Mouse (Mus musculus) mouse trophoblast stem cell (cell line): ENCODE data around the gene Cry2.

Experiments used
- in situ Hi-C, 2 experiments: fragments of 300-500 bp; cut with MseI, MboI; formaldehyde crosslinking; loops; 2 replicates in 1 of 2; 3 replicates in 1 of 2; pipeline ENCODE4 v1.15.1; 2025

The Cry2 gene

DNA sequence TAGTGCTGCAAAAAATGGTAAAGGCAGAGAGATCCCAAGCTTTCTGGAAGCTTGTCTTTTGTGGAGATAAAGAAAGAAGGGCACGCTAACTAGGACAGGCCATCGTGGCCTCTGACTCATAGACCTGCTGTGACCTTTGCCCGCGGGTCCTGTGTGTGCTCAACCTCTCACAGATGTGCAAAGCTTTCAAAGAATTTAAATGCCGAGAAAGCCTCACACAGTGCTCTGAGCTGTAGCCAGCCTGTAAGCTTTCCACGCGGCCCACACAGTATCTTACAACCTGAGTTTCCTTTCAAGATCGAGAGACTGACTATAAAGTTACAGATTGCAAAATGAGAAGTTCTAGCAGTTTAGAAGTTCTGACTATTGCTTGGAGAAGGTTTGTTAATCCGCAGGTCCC, 12.0 kb upstream of the Cry2 start:
- in situ Hi-C loops = no loop called here

- in situ Hi-C loops = no loop called here
Observed at GRCm38 (mm10) chr2:92444376-92444775, 10.5 kb upstream of the Cry2 start.

GRCm38 (mm10) chr2:92443313-92443712, 9.5 kb upstream of the Cry2 start:
- in situ Hi-C loops = no loop called here

DNA sequence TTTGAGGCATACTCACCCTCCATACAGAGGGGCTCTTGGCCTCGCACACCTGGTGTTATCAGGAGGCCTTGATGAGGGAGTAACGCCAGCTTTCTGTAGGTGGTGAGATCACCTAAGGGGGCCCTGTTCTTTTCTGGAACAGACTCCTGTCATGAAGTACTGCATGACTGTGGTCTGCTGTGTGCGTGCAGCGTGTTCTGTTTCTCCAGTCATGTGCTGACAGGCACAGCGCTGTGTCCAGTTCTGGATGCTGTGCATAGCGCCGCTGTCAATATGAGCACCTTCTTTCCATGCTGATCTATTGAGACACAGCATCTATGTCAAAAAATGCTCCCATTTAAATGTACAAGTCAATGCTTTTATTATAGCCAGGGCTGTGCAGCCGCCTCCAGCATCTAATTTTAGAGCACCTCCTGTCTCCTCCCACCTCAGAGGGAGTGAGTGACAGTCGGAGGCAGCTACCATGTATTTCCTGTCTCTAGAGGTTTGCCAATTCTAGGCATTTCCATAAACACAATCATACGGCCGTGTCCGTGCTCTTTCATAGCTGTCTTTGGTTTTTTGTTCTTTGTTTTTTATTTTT, 8.7 kb upstream of the Cry2 start:
- in situ Hi-C loops = no loop called here

- in situ Hi-C loops = no loop called here
Observed at GRCm38 (mm10) chr2:92440432-92440831, 6.6 kb upstream of the Cry2 start.

GRCm38 (mm10) chr2:92438567-92438966, 4.7 kb upstream of the Cry2 start:
- in situ Hi-C loops = no loop called here

DNA sequence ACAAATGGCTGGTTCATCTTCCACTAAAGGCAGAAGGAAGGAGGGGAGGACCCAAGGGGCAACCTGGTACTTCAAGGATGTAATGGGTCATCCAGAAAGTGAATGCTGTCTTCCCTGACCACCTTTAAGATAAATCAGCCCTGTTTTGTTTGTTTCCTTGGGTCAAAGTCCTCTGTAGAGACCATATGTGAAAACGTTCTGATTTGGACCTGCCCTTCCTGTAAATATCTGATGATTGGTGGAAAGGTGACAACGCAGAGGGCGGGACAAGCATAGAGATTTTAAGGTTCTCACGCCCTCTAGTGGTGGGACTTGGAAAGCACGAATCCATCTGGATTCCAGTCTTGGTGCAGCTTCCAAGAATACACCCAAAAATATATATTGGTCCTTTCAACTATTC, 4.0 kb upstream of the Cry2 start:
- in situ Hi-C loops = no loop called here

GRCm38 (mm10) chr2:92437366-92437765, 3.5 kb upstream of the Cry2 start:
- in situ Hi-C loops = no loop called here

GRCm38 (mm10) chr2:92435023-92435422, 1.2 kb upstream of the Cry2 start:
- in situ Hi-C loops = no loop called here

GRCm38 (mm10) chr2:92434375-92434745, 517 bp upstream of the Cry2 start:
- in situ Hi-C loops = no loop called here

DNA sequence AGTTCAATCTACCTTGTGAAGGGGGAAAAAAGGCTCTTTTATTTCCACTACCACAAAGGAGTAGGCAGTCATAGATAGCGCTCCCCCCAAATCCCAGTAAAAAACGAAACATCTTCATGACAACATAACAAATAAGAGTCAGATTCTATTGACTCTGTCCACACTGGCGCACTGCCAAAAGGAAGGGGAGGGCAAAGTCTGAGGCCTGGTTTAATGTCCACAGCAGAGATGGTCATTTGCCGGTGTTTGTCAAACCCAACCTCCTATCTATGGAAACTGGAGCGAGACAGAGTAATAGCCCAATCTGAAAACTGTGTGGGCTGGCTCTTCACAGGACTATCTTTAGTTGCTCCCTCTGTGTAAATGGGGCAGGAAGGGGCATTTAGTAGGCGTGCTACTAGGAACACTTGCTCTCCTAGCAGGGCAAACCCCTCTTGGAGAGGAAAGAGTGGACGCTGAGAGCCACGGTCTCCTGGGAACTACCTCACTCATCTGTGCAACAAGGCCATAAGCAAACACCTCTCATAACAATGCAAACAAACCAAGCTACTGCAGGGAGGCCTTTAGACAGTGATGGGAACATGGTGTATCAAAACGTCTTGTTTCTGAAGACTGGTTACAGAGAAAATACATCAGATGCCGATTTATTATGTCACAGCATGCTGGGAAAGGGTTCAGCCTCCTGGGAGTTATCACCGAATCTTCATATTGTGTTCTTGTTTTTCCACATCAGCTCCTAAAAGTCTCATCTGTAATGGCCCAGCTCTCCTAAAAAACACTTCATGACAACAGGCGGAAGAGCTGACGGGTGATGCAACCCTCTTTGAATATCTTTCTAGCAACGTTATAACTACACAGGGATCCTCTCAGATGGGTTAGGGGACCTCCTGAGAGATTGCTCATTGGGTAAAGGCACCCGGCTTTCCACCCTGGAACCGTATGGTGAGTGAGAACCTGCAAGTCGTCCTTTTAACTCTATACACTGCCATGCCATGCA, 1.2 kb downstream of the Cry2 start:
- in situ Hi-C loops = no loop called here

- in situ Hi-C loops = no loop called here
Observed at GRCm38 (mm10) chr2:92431611-92432179, 2.1 kb downstream of the Cry2 start.

DNA sequence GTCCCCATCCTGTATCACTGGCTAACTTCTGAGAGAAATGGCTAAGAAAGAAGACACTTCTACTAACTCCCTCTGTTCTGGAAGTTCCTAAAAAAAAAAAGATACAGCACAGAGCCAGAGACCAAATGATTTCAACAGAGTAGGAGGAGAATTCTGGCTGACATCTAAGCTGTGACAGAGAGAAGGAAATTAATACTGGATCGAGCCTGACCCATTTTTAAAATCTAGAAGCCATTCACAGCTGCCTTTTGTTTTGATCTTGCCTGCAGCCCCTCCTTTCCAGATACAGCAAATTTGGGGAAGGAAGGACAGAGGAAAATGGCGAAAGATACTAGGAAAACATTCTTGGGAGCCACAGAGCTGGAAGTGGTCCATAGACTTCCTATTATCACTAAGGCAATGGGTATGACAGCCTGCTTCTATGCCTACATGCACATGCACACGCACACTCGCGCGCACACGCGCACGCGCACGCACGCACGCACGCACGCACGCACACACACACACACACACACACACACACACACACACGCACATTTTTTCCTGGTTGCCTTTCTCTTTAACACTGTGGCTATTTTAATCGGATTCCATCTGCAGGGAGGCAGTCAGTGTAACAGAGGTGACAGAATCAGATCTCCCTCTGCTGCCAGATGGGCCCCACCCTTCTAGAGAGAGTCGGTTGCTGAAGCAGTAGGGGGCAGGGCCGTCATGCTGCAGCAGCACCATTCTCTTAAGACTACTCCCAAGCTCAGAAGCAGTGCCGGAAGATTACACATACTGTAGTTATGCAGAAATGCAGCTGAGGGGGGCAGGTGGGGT, 2.9 kb downstream of the Cry2 start:
- in situ Hi-C loops = no loop called here

DNA sequence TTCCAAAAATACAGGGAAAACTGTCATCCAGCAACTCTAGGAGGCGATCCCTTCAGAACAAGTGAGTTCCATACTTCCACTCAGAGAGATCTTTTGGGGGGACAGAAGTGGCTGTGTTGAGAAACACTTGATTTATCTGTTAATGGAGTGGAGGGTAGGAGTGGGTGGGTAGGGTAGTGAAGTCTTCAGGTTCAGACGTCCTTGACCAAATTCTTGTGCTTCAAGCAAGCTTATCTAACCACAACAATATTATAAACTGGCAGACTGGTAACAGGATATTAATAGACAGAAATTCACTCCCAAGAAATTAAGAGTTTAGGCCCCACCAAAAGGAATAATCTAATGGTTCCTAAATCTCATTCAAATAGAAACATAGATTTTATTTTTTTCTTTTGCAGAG, 3.8 kb downstream of the Cry2 start:
- in situ Hi-C loops = no loop called here

- in situ Hi-C loops = no loop called here
Observed at GRCm38 (mm10) chr2:92427882-92428281, 6.0 kb downstream of the Cry2 start.

DNA sequence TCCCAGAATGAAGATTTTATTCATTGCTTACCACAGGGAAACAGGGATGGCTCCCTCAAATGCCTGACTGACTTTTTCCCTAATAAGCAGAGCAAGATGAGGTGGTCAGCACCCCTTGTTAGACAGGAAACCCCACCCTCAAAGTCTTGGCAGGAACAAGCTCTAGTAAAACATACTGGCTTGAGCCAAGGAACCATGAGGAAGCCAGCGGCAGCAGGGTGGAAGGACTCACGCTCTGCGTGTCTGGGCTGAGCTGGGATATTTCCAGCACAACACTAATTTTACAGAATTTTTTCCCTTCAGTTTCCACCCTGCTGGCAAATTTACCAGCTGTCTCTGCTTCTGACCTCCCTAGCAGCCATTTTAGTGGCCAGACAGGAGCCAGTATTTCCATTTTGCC, 7.4 kb downstream of the Cry2 start:
- in situ Hi-C loops = no loop called here

DNA sequence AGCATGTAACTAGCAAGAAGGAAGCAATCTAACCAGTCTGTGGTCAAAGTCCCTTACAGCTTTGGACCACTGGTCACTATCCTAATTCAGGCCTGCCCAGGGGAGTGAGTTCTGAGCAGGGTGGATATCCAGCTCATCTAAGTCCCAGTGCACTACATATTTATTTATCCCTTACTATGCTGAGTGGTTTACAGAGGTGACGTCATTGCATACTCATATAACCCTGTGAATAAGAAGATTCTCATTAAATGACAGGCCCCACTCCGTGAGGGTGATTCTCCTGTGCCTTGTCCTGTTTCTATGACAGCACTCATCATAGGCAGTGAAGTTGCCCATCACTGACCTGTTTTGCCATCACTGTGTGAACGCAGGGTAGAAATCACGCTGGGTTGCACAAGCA, 8.5 kb downstream of the Cry2 start:
- in situ Hi-C loops = no loop called here

- in situ Hi-C loops = no loop called here
Observed at GRCm38 (mm10) chr2:92424462-92425308, 9.2 kb downstream of the Cry2 start.

GRCm38 (mm10) chr2:92423702-92424461, 10.0 kb downstream of the Cry2 start:
- in situ Hi-C loops = no loop called here

- in situ Hi-C loops = no loop called here
Observed at GRCm38 (mm10) chr2:92423156-92423555, 10.7 kb downstream of the Cry2 start.
